Mouse (Mus musculus) embryonic facial prominence, embryonic 14.5 days (tissue): ENCODE data around the gene Sdhb. TPM values are rescaled to one million over a fixed set of nuclear protein-coding genes. Genes with fewer than 3 reads are reported as not detected.
A peak's percentile ranks its signal among the peaks of the same experiment; 100 is the strongest.

ENCODE experiments used
- ATAC-seq: fragments of 200-750 bp; cut with Nextera tagmentation; 2 replicates; pipeline ENCODE4 v1.8.0; 2017; ENCODE audit warnings: low read depth, moderate number of reproducible peaks, moderate TSS enrichment
- DNase-seq: peaks from one replicate; pipeline ENCODE4 v3.0.0-alpha.2; 2015; ENCODE audit warnings: low spot score
- H3K27ac ChIP-seq: fragments of 300-500 bp; sonication (generic); replicated peaks from 2 replicates; pipeline ENCODE4 v1.5.1; 2014; ENCODE audit warnings: low read depth, mild to moderate bottlenecking, low read length, moderate library complexity
- H3K27me3 ChIP-seq: fragments of 300-500 bp; sonication (generic); replicated peaks from 2 replicates; pipeline ENCODE4 v1.6.1; 2014; ENCODE audit warnings: low read length; ENCODE audit not compliant: control insufficient read depth, insufficient read depth
- H3K36me3 ChIP-seq: fragments of 300-500 bp; sonication (generic); 2 replicates; pipeline ENCODE4 v1.6.1; 2014; ENCODE audit warnings: low read length, mixed read lengths; ENCODE audit not compliant: control insufficient read depth, insufficient read depth
- H3K4me1 ChIP-seq: fragments of 300-500 bp; sonication (generic); 2 replicates; pipeline ENCODE4 v1.6.1; 2014; ENCODE audit warnings: antibody characterized with exemption, low read length; ENCODE audit not compliant: control insufficient read depth, insufficient read depth
- H3K4me2 ChIP-seq: fragments of 300-500 bp; sonication (generic); 2 replicates; pipeline ENCODE4 v1.6.1; 2014; ENCODE audit warnings: low read depth, mild to moderate bottlenecking, low read length, moderate library complexity, mixed read lengths
- H3K4me3 ChIP-seq: fragments of 300-500 bp; sonication (generic); 2 replicates; pipeline ENCODE4 v1.5.1; 2014; ENCODE audit warnings: low read depth, mild to moderate bottlenecking, low read length
- H3K9ac ChIP-seq: fragments of 300-500 bp; sonication (generic); 2 replicates; pipeline ENCODE4 v1.6.1; 2014; ENCODE audit warnings: low read depth, mild to moderate bottlenecking, low read length, moderate library complexity, mixed read lengths
- H3K9me3 ChIP-seq: fragments of 300-500 bp; sonication (generic); 2 replicates; pipeline ENCODE4 v1.6.1; 2016; ENCODE audit warnings: low read length; ENCODE audit not compliant: control insufficient read depth
- WGBS: fragments of 180-500 bp; shearing (Covaris S2); extraction: QIAGEN DNeasy Blood & Tissue Kit; methylation state at CpG from one replicate; pipeline ENCODE4 v1.1.7; 2014; 5-methylcytosine and 5-hydroxymethylcytosine counted together
- polyA plus RNA-seq: library from polyadenylated mRNA; unstranded; fragments of >200 nt; fragmentation: Nextera tagmentation; extraction: Ambion mirVana; gene quantifications from 2 replicates; pipeline ENCODE4 v1.2.1, GENCODE M21; 2014

Sdhb gene
- polyA plus RNA-seq, 1 experiment from 2014 or later: 394 TPM

- WGBS: 26% methylated on average over 7 of the region's 7 CpGs
- no peak for ATAC-seq
- peaks cover 2% of the 10 kb centered on the region for H3K36me3 ChIP-seq
- H3K27me3 ChIP-seq: no peaks in the 10 kb centered on the region
- no peaks in the 10 kb centered on the region for H3K9me3 ChIP-seq
- peak overlapping the region; percentile 95 for H3K4me3 ChIP-seq
- peaks cover 17% of the 10 kb centered on the region for H3K4me1 ChIP-seq
- H3K9ac ChIP-seq: peak overlapping the region; percentile 85
- peak overlapping the region; percentile 87 for H3K4me2 ChIP-seq
- no peak overlapping the region for H3K27ac ChIP-seq
- DNase-seq: no peak
Measured at GRCm38 (mm10) chr4:140987476-140987875, 26.5 kb downstream of the Sdhb start.

- no peaks in the 10 kb centered on the region for H3K27me3 ChIP-seq
- no peak overlapping the region for H3K4me3 ChIP-seq
- 0 out of 2 replicates have a peak overlapping the region, but pooled peaks have one; percentile 12 for H3K4me2 ChIP-seq
- WGBS: 62% methylated on average over 7 of the region's 7 CpGs
- ATAC-seq: no peak
- H3K9ac ChIP-seq: 0 out of 2 replicates have a peak overlapping the region, but pooled peaks have one; percentile 8
- no peaks in the 10 kb centered on the region for H3K9me3 ChIP-seq
- DNase-seq: no peak
- peaks cover 13% of the 10 kb centered on the region for H3K36me3 ChIP-seq
- no peak overlapping the region for H3K27ac ChIP-seq
- peaks cover 7% of the 10 kb centered on the region for H3K4me1 ChIP-seq
Measured at GRCm38 (mm10) chr4:140988706-140989290, 27.8 kb downstream of the Sdhb start.

GRCm38 (mm10) chr4:140989447-140989846 lies 28.4 kb downstream of the Sdhb start:
- no peaks in the 10 kb centered on the region for H3K27me3 ChIP-seq
- peaks cover 19% of the 10 kb centered on the region for H3K36me3 ChIP-seq
- no peak overlapping the region for H3K27ac ChIP-seq
- no peak overlapping the region for H3K4me3 ChIP-seq
- no peak overlapping the region for H3K4me2 ChIP-seq
- ATAC-seq (no peak), DNase-seq (no peak)
- 87% methylated on average over 14 of the region's 14 CpGs for WGBS
- H3K9ac ChIP-seq: no peak overlapping the region
- peaks cover 7% of the 10 kb centered on the region for H3K4me1 ChIP-seq
- no peaks in the 10 kb centered on the region for H3K9me3 ChIP-seq

GRCm38 (mm10) chr4:140992215-140992614 lies 31.2 kb downstream of the Sdhb start:
- H3K27ac ChIP-seq: no peak overlapping the region
- peaks cover 47% of the 10 kb centered on the region for H3K36me3 ChIP-seq
- H3K27me3 ChIP-seq: no peaks in the 10 kb centered on the region
- peaks cover 6% of the 10 kb centered on the region for H3K4me1 ChIP-seq
- DNase-seq: no peak
- H3K9me3 ChIP-seq: no peaks in the 10 kb centered on the region
- H3K9ac ChIP-seq: no peak overlapping the region
- no peak for ATAC-seq
- H3K4me3 ChIP-seq: no peak overlapping the region
- 84% methylated on average over 20 of the region's 20 CpGs for WGBS
- no peak overlapping the region for H3K4me2 ChIP-seq

- H3K4me3 ChIP-seq: no peak overlapping the region
- ATAC-seq (no peak), DNase-seq (no peak)
- 87% methylated on average over 8 of the region's 8 CpGs for WGBS
- H3K9ac ChIP-seq: no peak overlapping the region
- H3K4me2 ChIP-seq: no peak overlapping the region
- H3K9me3 ChIP-seq: no peaks in the 10 kb centered on the region
- H3K27me3 ChIP-seq: no peaks in the 10 kb centered on the region
- no peaks in the 10 kb centered on the region for H3K4me1 ChIP-seq
- H3K36me3 ChIP-seq: peaks cover 61% of the 10 kb centered on the region
- no peak overlapping the region for H3K27ac ChIP-seq
Measured at GRCm38 (mm10) chr4:140993846-140994245, 32.8 kb downstream of the Sdhb start.

- Histone ChIP-seq H3K4me3 (no peak overlapping the region), H3K27me3 (no peaks in the 10 kb centered on the region), H3K27ac (no peak overlapping the region), H3K4me1 (no peaks in the 10 kb centered on the region), H3K4me2 (no peak overlapping the region), H3K9me3 (no peaks in the 10 kb centered on the region), H3K9ac (no peak overlapping the region), H3K36me3 (peaks cover 80% of the 10 kb centered on the region)
- WGBS: 93% methylated on average over 8 of the region's 8 CpGs
- ATAC-seq (no peak), DNase-seq (no peak)
Measured at GRCm38 (mm10) chr4:140995811-140996210, 34.8 kb downstream of the Sdhb start.

- 95% methylated on average over 9 of the region's 9 CpGs for WGBS
- DNase-seq: no peak
Measured at GRCm38 (mm10) chr4:140996812-140997211, 35.8 kb downstream of the Sdhb start.

GRCm38 (mm10) chr4:141005983-141006382 lies 45.0 kb downstream of the Sdhb start:
- Histone ChIP-seq H3K9me3 (no peaks in the 10 kb centered on the region), H3K27me3 (no peaks in the 10 kb centered on the region), H3K4me3 (no peak overlapping the region), H3K36me3 (peaks cover 68% of the 10 kb centered on the region), H3K4me1 (0 out of 2 replicates have a peak, but pooled peaks cover 5% of the 10 kb centered on the region), H3K4me2 (no peak overlapping the region), H3K9ac (no peak overlapping the region), H3K27ac (no peak overlapping the region)
- DNase-seq (no peak), ATAC-seq (no peak)
- WGBS: 94% methylated on average over 11 of the region's 13 CpGs

More at GRCm38 (mm10) chr4:140996812-140997211, 35.8 kb downstream of the Sdhb start:
- Histone ChIP-seq H3K36me3 (peaks cover 89% of the 10 kb centered on the region), H3K4me2 (no peak overlapping the region), H3K9ac (no peak overlapping the region), H3K9me3 (no peaks in the 10 kb centered on the region), H3K27me3 (no peaks in the 10 kb centered on the region), H3K4me1 (no peaks in the 10 kb centered on the region), H3K4me3 (no peak overlapping the region), H3K27ac (no peak overlapping the region)
- ATAC-seq: no peak

GRCm38 (mm10) chr4:141008028-141008427 lies 47.0 kb downstream of the Sdhb start:
- DNase-seq: no peak
- Histone ChIP-seq H3K27ac (no peak overlapping the region), H3K4me3 (no peak overlapping the region), H3K4me2 (no peak overlapping the region), H3K9ac (no peak overlapping the region), H3K27me3 (no peaks in the 10 kb centered on the region), H3K4me1 (peaks cover 19% of the 10 kb centered on the region), H3K36me3 (peaks cover 54% of the 10 kb centered on the region), H3K9me3 (no peaks in the 10 kb centered on the region)
- ATAC-seq: no peak
- WGBS: 93% methylated on average over 7 of the region's 8 CpGs
